Comparison of ENCODE assay signal across 11 mouse cellular contexts in genomic region chr11:117541205-117541884, GRCm38 (mm10). TPM values are rescaled to one million over a fixed set of nuclear protein-coding genes. Genes with fewer than 3 reads are reported as not detected.
A peak's percentile ranks its signal among the peaks of the same experiment; 100 is the strongest.
DNase-seq lines count a peak whose midpoint lies in the region; ATAC-seq and TF ChIP-seq lines count a peak whose summit lies in the region.
"Had no signal": no experiment of that assay in that cellular context is flagged by ENCODE, and none has a peak within 500 bp of the region (broad histone marks: within the 10 kb centered on the region; RNA-seq: fewer than 3 reads in every experiment).

No protein-coding gene starts in this region.

- 31% methylated on average over 6 of the region's 6 CpGs for WGBS in cerebellum, adult 2 months
- WGBS in kidney, embryonic 14.5 days, result 11% methylated on average over 6 of the region's 6 CpGs

- peak; percentile 39 to 52 for DNase-seq in cerebellum, adult 2 months
- no peak for DNase-seq in cerebellum, adult 8-10 months
- DNase-seq in adrenal gland, postnatal 14 days, result peak; percentile 63
- DNase-seq in heart, adult 8-10 months (ENCODE audit: low spot score), result peak; percentile 43
- DNase-seq in mesoderm, embryonic 11.5 days (ENCODE audit: low read depth, low spot score), result peak; percentile 59
- DNase-seq in thymus, postnatal 0 days (ENCODE audit: low spot score), result no peak
- DNase-seq in spleen, postnatal 14 days (ENCODE audit: low spot score in 2 of 2), result no peak

- no peaks in the 10 kb centered on the region for H3K27me3 ChIP-seq in cerebellum, adult 2 months (ENCODE audit: control insufficient read depth, insufficient read depth, low read length)
- H3K27me3 ChIP-seq in kidney, embryonic 14.5 days (ENCODE audit: control insufficient read depth, insufficient read depth, low read length), result no peaks in the 10 kb centered on the region

- H3K9ac ChIP-seq in kidney, embryonic 14.5 days (ENCODE audit: low read depth, low read length), result no peak overlapping the region

- TF ChIP-seq POLR2A in cerebellum, adult 2 months (IDR thresholded peaks at IDR 0.05; ENCODE audit: borderline replicate concordance, insufficient read depth, low read length), result no peak

- ATAC-seq in kidney, embryonic 14.5 days (ENCODE audit: low FRiP score, low TSS enrichment), result peak; percentile 61

- no peaks in the 10 kb centered on the region for H3K36me3 ChIP-seq in kidney, embryonic 14.5 days (ENCODE audit: control insufficient read depth, insufficient read depth, low read length)

- H3K27ac ChIP-seq in cerebellum, adult 2 months (ENCODE audit: insufficient read depth, low read length), result no peak overlapping the region
- H3K27ac ChIP-seq in kidney, embryonic 14.5 days (ENCODE audit: low read depth, low read length), result no peak overlapping the region

- no peak for TF ChIP-seq CTCF in cerebellum, adult 2 months (IDR thresholded peaks at IDR 0.05; ENCODE audit: borderline replicate concordance, insufficient read depth, low read depth, low read length)

- peaks cover 20% of the 10 kb centered on the region for H3K4me1 ChIP-seq in cerebellum, adult 2 months (ENCODE audit: control insufficient read depth, insufficient read depth, low read length)
- H3K4me1 ChIP-seq in kidney, embryonic 14.5 days (ENCODE audit: control insufficient read depth, insufficient read depth, low read length), result peaks cover 9% of the 10 kb centered on the region; the same call in 1 of the 2 replicates

- H3K4me2 ChIP-seq in kidney, embryonic 14.5 days (replicated peaks; ENCODE audit: low read depth, low read length), result no peak overlapping the region

- H3K9me3 ChIP-seq in kidney, embryonic 14.5 days (ENCODE audit: control insufficient read depth, low read length), result no peaks in the 10 kb centered on the region

- H3K4me3 ChIP-seq in cerebellum, adult 2 months (replicated peaks; ENCODE audit: insufficient read depth, low read depth, low read length), result no peak overlapping the region
- no peak overlapping the region for H3K4me3 ChIP-seq in kidney, embryonic 14.5 days (ENCODE audit: low read length)

RNA-seq across cellular contexts. Expression of gene Gm11733, which starts 57.2 kb away (rescaled TPM):
- 0.06 and 0.13 TPM in 2 replicates for polyA plus RNA-seq in cerebellum, adult 2 months (2012; rRNA removed)
- not detected in 2 replicates for total RNA-seq in adrenal gland, postnatal 14 days (2021)
- total RNA-seq in heart, adult 8-10 months (2022), result under 1 TPM in 1 of 4 experiments, not detected in 3; 0.11 TPM
- 0.09 TPM in 1 of 2 replicates, not detected in the other for polyA plus RNA-seq in kidney, embryonic 14.5 days (2014; fragmentation: Nextera tagmentation; extraction: Ambion mirVana)
- not detected in 2 replicates for polyA plus RNA-seq in thymus, postnatal 0 days (2015; fragmentation: Nextera tagmentation; extraction: Ambion mirVana)
- total RNA-seq: common myeloid progenitor, adult 5-6 weeks had no signal
- polyA plus RNA-seq: C2C12; liver, embryonic 16.5 days had no signal

Comparison
In these comparisons a context has a peak if more than half of its experiments do, and no peak if none do; other contexts are left out.
1. DNase-seq: peak in cerebellum, adult 2 months (2 of 2), adrenal gland, postnatal 14 days (single experiment), heart, adult 8-10 months (single experiment) and mesoderm, embryonic 11.5 days (single experiment); none in cerebellum, adult 8-10 months (single experiment), thymus, postnatal 0 days (single experiment) and spleen, postnatal 14 days (0 of 2).